Mouse (Mus musculus): ENCODE results near the gene Hmx1. TPM values are rescaled to one million over a fixed set of nuclear protein-coding genes. Genes with fewer than 3 reads are reported as not detected.

Gene Hmx1
- polyA plus RNA-seq, 1 experiment from 2014 or later: not detected

- DNase-seq (ENCODE audit: low spot score, missing footprints): peak; percentile 94
- no peak overlapping the region for H3K4me3 ChIP-seq (ENCODE audit: low read depth, low read length)
- H3K9ac ChIP-seq (ENCODE audit: low read length): no peak overlapping the region
- no peak overlapping the region for H3K4me2 ChIP-seq
- H3K4me1 ChIP-seq (ENCODE audit: control insufficient read depth, insufficient read depth, low read length): peaks cover 7% of the 10 kb centered on the region; the same call in 1 of the 2 replicates
- H3K9me3 ChIP-seq (ENCODE audit: control insufficient read depth, low read length): no peaks in the 10 kb centered on the region
- no peaks in the 10 kb centered on the region for H3K36me3 ChIP-seq (ENCODE audit: control insufficient read depth, insufficient read depth, low read length)
- under 1% methylated on average over 57 of the region's 57 CpGs for WGBS
- no peak overlapping the region for H3K27ac ChIP-seq (ENCODE audit: low read depth, low read length)
- H3K27me3 ChIP-seq (ENCODE audit: control insufficient read depth, insufficient read depth, low read length): peaks cover 97% of the 10 kb centered on the region
- no peak for ATAC-seq (ENCODE audit: low FRiP score)
Observed at GRCm38 (mm10) chr5:35396976-35397641, 8.2 kb downstream of the Hmx1 start.

GRCm38 (mm10) chr5:35397642-35398309, 8.9 kb downstream of the Hmx1 start:
- Histone ChIP-seq H3K4me2 (no peak overlapping the region), H3K36me3 (ENCODE audit: control insufficient read depth, insufficient read depth, low read length) (no peaks in the 10 kb centered on the region), H3K4me3 (ENCODE audit: low read depth, low read length) (no peak overlapping the region), H3K9me3 (ENCODE audit: control insufficient read depth, low read length) (no peaks in the 10 kb centered on the region), H3K27me3 (ENCODE audit: control insufficient read depth, insufficient read depth, low read length) (peaks cover 97% of the 10 kb centered on the region), H3K27ac (ENCODE audit: low read depth, low read length) (no peak overlapping the region), H3K4me1 (ENCODE audit: control insufficient read depth, insufficient read depth, low read length) (0 out of 2 replicates have a peak, but pooled peaks cover 4% of the 10 kb centered on the region), H3K9ac (ENCODE audit: low read length) (no peak overlapping the region)
- under 1% methylated on average over 38 of the region's 52 CpGs for WGBS
- DNase-seq (ENCODE audit: low spot score, missing footprints): peak; percentile 92
- no peak for ATAC-seq (ENCODE audit: low FRiP score)

- Histone ChIP-seq H3K9me3 (ENCODE audit: control insufficient read depth, low read length) (no peaks in the 10 kb centered on the region), H3K27ac (ENCODE audit: low read depth, low read length) (no peak overlapping the region), H3K4me1 (ENCODE audit: control insufficient read depth, insufficient read depth, low read length) (0 out of 2 replicates have a peak, but pooled peaks cover 4% of the 10 kb centered on the region), H3K27me3 (ENCODE audit: control insufficient read depth, insufficient read depth, low read length) (peaks cover 97% of the 10 kb centered on the region), H3K36me3 (ENCODE audit: control insufficient read depth, insufficient read depth, low read length) (no peaks in the 10 kb centered on the region), H3K9ac (ENCODE audit: low read length) (no peak overlapping the region), H3K4me3 (ENCODE audit: low read depth, low read length) (no peak overlapping the region), H3K4me2 (no peak overlapping the region)
- DNase-seq (ENCODE audit: low spot score, missing footprints) (peak; percentile 92), ATAC-seq (ENCODE audit: low FRiP score) (no peak)
- under 1% methylated on average over 14 of the region's 14 CpGs for WGBS
Observed at GRCm38 (mm10) chr5:35398310-35398910, 9.5 kb downstream of the Hmx1 start.

GRCm38 (mm10) chr5:35399061-35399460, 10.2 kb downstream of the Hmx1 start:
- DNase-seq (ENCODE audit: low spot score, missing footprints): peak; percentile 92
- Histone ChIP-seq H3K36me3 (ENCODE audit: control insufficient read depth, insufficient read depth, low read length) (no peaks in the 10 kb centered on the region), H3K9me3 (ENCODE audit: control insufficient read depth, low read length) (no peaks in the 10 kb centered on the region), H3K27ac (ENCODE audit: low read depth, low read length) (no peak overlapping the region), H3K4me1 (ENCODE audit: control insufficient read depth, insufficient read depth, low read length) (0 out of 2 replicates have a peak, but pooled peaks cover 4% of the 10 kb centered on the region), H3K4me3 (ENCODE audit: low read depth, low read length) (no peak overlapping the region), H3K4me2 (no peak overlapping the region), H3K9ac (ENCODE audit: low read length) (no peak overlapping the region), H3K27me3 (ENCODE audit: control insufficient read depth, insufficient read depth, low read length) (peaks cover 96% of the 10 kb centered on the region)
- 3% methylated on average over 7 of the region's 7 CpGs for WGBS
- no peak for ATAC-seq (ENCODE audit: low FRiP score)

GRCm38 (mm10) chr5:35399704-35400320, 10.9 kb downstream of the Hmx1 start:
- Histone ChIP-seq H3K9me3 (ENCODE audit: control insufficient read depth, low read length) (no peaks in the 10 kb centered on the region), H3K4me1 (ENCODE audit: control insufficient read depth, insufficient read depth, low read length) (0 out of 2 replicates have a peak, but pooled peaks cover 4% of the 10 kb centered on the region), H3K27ac (ENCODE audit: low read depth, low read length) (no peak overlapping the region), H3K36me3 (ENCODE audit: control insufficient read depth, insufficient read depth, low read length) (no peaks in the 10 kb centered on the region), H3K9ac (ENCODE audit: low read length) (no peak overlapping the region), H3K27me3 (ENCODE audit: control insufficient read depth, insufficient read depth, low read length) (peaks cover 96% of the 10 kb centered on the region), H3K4me3 (ENCODE audit: low read depth, low read length) (no peak overlapping the region), H3K4me2 (no peak overlapping the region)
- DNase-seq (ENCODE audit: low spot score, missing footprints): peak; percentile 93
- ATAC-seq (ENCODE audit: low FRiP score): no peak
- under 1% methylated on average over 48 of the region's 48 CpGs for WGBS

- 3% methylated on average over 8 of the region's 8 CpGs for WGBS
- Histone ChIP-seq H3K27me3 (ENCODE audit: control insufficient read depth, insufficient read depth, low read length) (peaks cover 87% of the 10 kb centered on the region), H3K9me3 (ENCODE audit: control insufficient read depth, low read length) (no peaks in the 10 kb centered on the region), H3K4me1 (ENCODE audit: control insufficient read depth, insufficient read depth, low read length) (0 out of 2 replicates have a peak, but pooled peaks cover 4% of the 10 kb centered on the region), H3K36me3 (ENCODE audit: control insufficient read depth, insufficient read depth, low read length) (no peaks in the 10 kb centered on the region), H3K4me3 (ENCODE audit: low read depth, low read length) (no peak overlapping the region), H3K9ac (ENCODE audit: low read length) (no peak overlapping the region), H3K27ac (ENCODE audit: low read depth, low read length) (no peak overlapping the region), H3K4me2 (no peak overlapping the region)
- no peak for ATAC-seq (ENCODE audit: low FRiP score)
- peak; percentile 91 for DNase-seq (ENCODE audit: low spot score, missing footprints)
Observed at GRCm38 (mm10) chr5:35401240-35401639, 12.3 kb downstream of the Hmx1 start.

GRCm38 (mm10) chr5:35407411-35407930, 18.6 kb downstream of the Hmx1 start:
- DNase-seq (ENCODE audit: low spot score, missing footprints): no peak
- Histone ChIP-seq H3K4me1 (ENCODE audit: control insufficient read depth, insufficient read depth, low read length) (no peaks in the 10 kb centered on the region), H3K4me3 (ENCODE audit: low read depth, low read length) (no peak overlapping the region), H3K9ac (ENCODE audit: low read length) (no peak overlapping the region), H3K27ac (ENCODE audit: low read depth, low read length) (no peak overlapping the region), H3K4me2 (no peak overlapping the region), H3K9me3 (ENCODE audit: control insufficient read depth, low read length) (no peaks in the 10 kb centered on the region), H3K36me3 (ENCODE audit: control insufficient read depth, insufficient read depth, low read length) (no peaks in the 10 kb centered on the region), H3K27me3 (ENCODE audit: control insufficient read depth, insufficient read depth, low read length) (peaks cover 27% of the 10 kb centered on the region)
- WGBS: 45% methylated on average over 9 of the region's 9 CpGs
- no peak for ATAC-seq (ENCODE audit: low FRiP score)

GRCm38 (mm10) chr5:35411028-35411427, 22.1 kb downstream of the Hmx1 start:
- no peaks in the 10 kb centered on the region for H3K36me3 ChIP-seq (ENCODE audit: control insufficient read depth, insufficient read depth, low read length)
- no peak overlapping the region for H3K27ac ChIP-seq (ENCODE audit: low read depth, low read length)
- ATAC-seq (ENCODE audit: low FRiP score) (no peak), DNase-seq (ENCODE audit: low spot score, missing footprints) (no peak)
- WGBS: 70% methylated on average over 10 of the region's 10 CpGs
- H3K27me3 ChIP-seq (ENCODE audit: control insufficient read depth, insufficient read depth, low read length): peaks cover 3% of the 10 kb centered on the region
- H3K4me3 ChIP-seq (ENCODE audit: low read depth, low read length): no peak overlapping the region
- no peaks in the 10 kb centered on the region for H3K4me1 ChIP-seq (ENCODE audit: control insufficient read depth, insufficient read depth, low read length)
- no peak overlapping the region for H3K4me2 ChIP-seq
- H3K9me3 ChIP-seq (ENCODE audit: control insufficient read depth, low read length): no peaks in the 10 kb centered on the region
- no peak overlapping the region for H3K9ac ChIP-seq (ENCODE audit: low read length)

All from midbrain, embryonic 11.5 days (tissue).